Mouse (Mus musculus) left cerebral cortex, postnatal 10 days (tissue): ENCODE measurements at regions not wholly inside any gene's neighbourhood (a gene's known extent, or its start where the extent isn't known, plus 50 kb on each side); places are given as distances from the start of the nearest gene placed in this dataset.

Source experiments
- DNase-seq, 2 experiments: peaks; one replicate each; pipeline ENCODE4 v3.0.0; 2021 to 2022; ENCODE audit warnings: low spot score in 2 of 2, mixed read lengths in 1 of 2; ENCODE audit errors: extremely low spot score in 1 of 2
- intact Hi-C: fragments of 180-260 bp; cut with DNase I; formaldehyde crosslinking; loops from one replicate; pipeline ENCODE4 v1.15.1; 2025

DNA sequence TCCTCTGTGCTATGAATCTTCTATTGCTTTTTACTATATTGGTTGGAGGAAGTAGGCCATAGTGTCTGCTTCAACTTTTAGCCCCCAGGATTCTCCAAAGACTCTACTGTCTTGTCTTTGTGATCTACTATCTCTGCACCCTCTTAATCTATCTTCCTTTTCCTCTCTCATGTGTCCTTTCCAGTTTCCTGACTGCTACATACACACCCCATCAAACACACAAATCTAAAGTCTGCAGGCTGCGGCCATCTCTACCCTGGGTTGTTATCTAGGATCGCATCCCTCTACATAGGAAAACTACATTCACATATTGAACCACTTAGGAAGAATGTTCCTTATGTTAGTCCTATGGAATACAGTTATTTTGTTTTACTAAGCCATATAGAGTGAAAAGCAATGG is 211.4 kb upstream of the Klf3 start:
- no peak for DNase-seq
- intact Hi-C loops, result no loop called here

DNA sequence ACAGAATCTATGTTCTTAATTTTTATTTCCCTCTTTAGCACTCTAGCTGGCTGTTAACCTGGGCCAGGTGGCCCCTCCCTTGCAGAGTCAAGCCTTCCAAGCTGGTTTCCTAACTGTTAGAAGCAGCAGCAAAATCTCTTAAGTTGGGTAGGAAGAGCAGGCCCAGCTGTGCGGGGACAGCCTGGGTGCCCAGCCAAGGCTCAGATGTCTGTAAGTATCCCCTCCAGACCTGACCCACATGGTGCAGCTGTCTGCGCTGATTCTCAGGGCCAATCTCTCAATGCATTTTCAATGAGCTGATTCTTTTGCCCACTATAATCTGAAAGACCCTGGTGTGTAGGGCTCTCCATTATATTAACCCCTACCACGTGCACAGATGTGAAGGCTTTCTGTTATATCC is 208.0 kb upstream of the Klf3 start:
- DNase-seq, result no peak
- intact Hi-C loops, result no loop called here

DNA sequence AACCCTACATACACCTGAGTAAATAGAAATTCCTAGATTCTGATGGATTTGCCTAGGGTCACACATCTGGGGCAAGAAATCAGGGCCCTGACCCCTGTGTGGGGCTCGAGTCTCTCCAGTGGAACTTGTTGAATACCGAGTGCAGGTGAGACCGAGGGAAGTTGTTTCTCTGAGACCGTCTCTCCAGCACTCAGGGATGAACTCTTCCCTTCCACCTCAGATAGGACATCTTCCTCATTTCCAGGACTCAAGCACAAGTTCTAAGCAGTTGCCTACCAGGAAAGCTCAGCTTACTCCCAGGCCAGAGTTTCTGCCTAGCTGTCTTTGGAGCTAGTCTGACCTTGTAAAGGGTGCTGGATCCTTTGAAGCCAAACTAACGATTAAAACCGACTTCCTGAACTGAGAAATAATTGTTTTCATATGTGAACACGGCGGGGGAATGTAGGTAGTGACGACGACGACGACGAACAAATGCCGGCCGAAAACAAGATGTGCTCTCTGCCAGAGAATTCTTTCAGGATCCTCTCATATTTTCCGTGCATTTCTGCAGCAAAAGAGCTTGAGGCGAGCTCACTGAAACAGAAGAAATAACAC is 207.3 kb upstream of the Klf3 start:
- intact Hi-C loops, result no loop called here

DNA sequence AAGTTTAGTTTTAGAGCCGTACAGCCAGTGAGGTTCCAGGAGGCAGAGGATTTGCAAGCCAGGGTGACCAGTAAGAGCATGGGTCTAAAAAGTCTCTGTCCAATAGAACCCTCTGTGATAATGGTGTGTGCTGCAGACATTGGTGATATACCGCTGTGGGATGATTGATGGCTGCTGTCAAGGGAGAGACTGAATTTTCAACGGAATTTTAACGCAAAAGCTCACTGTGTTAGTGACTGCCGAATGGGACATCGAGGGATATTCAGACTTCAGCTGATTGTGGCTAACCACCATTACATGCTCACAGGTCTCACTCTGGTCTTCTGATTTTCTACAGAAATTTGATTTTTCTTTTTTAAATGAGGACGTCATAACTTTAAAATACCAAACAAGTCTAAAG is 206.2 kb upstream of the Klf3 start:
- DNase-seq, result no peak
- intact Hi-C loops, result no loop called here

More for the DNA sequence above, 207.3 kb upstream of the Klf3 start:
- DNase-seq, result no peak

DNA sequence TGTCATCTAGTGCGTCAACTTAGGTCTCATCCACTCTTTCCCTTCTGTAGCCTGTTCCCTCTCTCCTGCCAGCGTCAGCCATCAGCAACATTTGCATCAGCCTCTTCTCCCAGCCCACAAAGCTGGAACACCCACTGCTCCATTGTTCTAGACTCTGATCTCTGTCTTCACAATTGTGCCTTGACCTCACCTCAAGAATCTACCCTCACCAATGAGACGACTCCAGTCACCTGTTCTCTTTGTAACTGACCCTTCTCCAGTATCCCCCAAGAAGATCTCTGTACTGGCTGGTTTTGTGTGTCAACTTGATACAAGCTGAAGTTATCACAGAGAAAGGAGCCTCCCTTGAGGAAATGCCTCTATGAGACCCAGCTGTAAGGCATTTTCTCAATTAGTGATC is 205.7 kb upstream of the Klf3 start:
- no peak for DNase-seq
- intact Hi-C loops, result no loop called here

DNA sequence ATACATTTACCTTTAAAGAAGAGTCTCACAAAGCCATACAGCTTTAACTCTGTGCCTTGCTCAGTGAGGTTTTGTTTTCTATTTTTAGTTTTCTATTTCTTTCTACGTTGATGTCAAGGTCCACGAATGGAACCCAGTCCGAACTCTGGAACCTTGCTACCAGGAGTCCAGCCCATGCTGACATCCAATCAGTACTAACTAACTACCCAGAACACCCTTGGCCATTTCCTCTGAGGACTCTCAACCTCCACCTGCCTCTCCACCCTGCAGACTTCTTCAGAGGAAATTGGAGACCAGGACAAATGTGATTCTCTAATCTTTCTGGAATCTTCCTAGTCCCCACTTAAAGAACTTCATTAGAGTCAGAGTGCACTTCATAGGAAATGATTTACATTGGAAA is 204.6 kb upstream of the Klf3 start:
- DNase-seq, result no peak
- intact Hi-C loops, result no loop called here

DNA sequence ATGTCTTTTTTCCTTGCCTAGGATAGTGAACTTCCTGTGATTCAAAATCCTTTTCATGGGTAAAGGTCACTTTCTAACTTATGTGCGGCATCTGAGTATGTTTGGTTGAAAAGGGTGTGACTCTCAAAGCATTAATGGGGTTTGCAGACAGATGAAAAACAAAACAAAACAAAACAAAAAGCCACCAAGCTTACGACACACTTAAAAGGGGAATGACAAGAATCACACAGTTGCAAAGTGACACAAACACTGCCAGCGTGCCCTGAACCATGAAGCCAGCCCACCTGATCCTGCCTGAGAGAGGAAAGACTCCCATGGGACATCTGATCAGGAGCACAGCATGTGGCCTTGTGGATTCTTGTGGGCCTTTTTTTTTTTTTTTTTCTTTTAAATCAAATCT is 204.2 kb upstream of the Klf3 start:
- no peak for DNase-seq
- intact Hi-C loops, result no loop called here

DNA sequence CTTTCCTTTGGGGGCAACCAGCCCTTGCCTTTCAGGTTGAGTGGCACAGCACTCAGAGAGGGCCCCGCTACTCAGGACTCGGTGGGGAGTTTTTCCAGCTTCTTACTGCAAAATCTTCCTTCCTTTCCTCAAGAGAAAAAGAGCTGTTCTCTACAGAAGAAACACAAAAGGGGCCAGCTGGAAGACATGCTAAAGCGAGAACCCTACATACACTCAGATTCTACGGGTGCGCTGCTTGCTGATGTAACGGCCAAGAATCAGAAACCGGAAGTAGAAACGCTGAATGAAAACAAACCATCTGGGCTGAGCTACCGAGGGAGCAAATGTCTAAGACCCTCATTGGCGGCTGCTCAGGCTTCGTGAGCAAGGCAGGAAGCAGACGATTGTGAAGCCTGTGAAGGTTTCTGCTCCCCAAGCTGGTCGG is 203.3 kb upstream of the Klf3 start:
- peak in 1 of 2 experiments; percentile 46 for DNase-seq

DNA sequence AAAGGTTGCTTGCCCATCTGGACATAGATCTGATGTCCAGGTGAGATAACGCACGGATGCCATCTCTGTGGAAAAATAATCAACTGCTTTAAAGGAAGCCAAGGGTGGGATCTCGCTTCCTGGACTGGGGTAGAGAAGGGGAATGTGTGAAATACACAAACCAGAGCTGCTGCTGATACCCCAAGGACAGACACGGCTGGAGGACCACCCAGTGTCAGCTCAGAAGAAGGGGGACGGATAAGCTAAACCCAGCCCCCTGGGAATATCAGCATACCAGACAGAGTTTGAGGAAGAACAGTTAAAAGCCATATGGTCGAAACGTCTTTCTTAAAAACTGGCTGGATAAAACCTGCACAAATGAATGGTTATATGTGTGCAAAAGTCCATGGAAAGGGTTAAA is 202.8 kb upstream of the Klf3 start:
- DNase-seq, result no peak
- intact Hi-C loops, result no loop called here

More for the DNA sequence above, 203.3 kb upstream of the Klf3 start:
- intact Hi-C loops, result no loop called here

DNA sequence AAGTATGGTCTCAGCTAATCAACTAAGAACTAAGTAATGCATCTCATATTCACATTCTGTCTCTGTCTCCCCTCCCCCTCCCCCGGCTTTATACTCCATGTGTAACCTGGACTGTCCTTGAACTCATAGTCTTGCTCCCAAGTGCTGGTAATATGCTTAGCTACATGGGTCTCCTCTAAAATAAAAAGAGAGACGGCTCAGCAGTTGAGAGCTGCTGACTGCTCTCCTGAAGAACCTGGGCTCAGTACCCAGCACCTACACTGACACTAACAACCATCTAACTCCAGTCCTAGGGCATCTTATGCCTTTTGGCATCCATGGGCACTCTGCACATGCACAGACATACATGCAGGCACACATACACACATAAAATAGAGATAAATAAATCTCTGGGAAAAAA is 202.4 kb upstream of the Klf3 start:
- intact Hi-C loops, result no loop called here
- DNase-seq, result no peak

DNA sequence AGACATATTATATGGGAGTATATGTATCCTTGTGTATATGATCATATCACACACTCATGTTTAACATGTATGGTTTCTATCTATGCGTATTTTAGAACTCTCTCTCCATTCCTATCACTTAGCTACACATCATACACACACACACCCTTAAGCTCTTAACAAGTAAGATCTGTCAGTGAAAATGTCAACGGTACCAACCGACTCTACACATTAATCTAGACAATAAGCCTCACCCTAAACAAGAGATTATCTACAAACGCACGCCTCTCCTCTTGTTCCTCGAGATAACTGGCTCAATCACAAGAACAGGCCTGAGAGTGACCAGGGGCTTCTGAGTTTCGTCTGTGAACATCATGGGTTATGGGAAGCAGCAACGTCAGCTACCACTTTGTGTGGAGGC is 201.9 kb upstream of the Klf3 start:
- intact Hi-C loops, result no loop called here
- DNase-seq, result no peak

DNA sequence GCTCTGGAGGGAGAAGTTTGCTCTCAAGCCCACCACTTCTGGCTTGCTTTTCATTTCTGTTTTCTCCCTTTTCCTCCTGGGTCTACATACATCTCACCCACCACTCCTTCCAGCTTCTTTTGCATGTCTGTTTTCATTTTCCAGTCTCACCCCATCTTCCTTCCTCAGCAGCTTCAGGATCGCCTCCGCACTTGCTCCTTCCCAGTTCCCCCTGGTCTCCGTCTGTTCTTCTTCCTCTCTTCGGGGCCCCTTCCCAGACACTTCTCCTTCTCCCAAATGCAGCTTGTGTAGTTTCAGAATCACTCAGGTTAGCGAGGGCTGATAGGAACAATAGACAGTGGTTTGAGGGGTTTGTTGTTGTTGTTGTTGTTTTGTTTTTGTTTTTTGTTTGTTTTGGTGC is 201.4 kb upstream of the Klf3 start:
- no peak for DNase-seq
- intact Hi-C loops, result no loop called here

DNA sequence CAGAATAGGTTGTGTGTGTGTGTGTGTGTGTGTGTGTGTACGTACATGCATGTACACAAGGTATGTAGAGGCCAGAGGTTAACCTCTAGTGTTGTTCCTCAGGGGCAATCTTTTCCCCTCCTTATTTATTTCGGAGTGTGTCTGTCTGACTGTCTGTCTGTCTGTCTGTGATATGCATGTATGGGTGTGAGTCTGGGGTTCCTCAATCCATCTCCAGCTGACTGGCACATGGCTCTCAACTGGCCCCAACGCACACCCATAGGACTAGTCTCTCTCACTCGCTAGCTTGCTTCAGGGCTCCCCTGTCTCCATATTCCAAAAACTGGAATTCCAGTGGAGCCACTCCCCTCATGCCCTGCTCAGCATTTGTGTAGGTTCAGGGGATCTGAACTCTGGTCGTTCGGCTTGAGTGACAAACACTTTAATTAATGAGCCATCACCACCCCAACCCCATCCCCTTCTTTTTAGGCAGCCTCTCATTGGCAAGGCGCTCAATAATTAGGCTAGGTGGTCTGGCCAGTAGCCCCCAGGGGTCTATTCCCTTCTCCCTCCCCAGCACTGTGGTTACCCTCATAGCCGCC is 200.7 kb upstream of the Klf3 start:
- no peak for DNase-seq
- intact Hi-C loops, result no loop called here

DNA sequence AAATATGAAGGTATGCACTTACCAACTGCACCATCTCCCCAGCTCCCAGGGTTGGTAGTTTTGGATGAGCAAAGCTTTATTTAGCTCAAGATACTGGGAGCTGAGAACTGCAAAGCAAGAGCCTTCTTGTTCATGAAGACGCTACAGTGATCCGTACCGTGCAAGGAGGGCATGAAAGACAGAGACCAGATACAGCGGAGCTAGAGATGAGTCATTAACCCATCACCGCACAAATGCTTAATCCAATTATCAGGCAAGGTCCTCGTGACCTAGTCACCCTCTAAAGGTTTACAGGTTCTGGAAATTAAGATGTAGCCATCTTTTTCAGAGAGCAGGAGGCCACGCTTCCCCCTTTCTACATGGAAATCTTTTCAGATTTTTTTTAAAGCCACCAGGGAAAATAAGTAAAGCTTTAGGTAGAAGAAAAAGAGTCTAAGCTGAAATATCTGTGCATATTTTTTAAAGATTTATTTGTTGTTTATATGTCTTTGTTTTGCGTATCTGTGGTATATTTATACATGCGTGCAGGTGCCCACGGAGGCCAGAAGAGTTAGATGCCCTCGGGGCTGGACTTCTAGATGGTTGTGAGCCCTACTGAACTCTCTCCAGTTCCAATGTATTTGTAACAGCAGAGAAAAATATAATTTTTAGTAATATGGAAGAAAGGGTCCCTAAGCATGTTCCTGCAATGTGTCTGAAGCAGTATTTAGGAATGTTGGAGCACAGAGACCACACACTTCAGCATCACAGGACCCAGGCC is 200.0 kb upstream of the Klf3 start:
- no peak for DNase-seq
- intact Hi-C loops, result no loop called here

DNA sequence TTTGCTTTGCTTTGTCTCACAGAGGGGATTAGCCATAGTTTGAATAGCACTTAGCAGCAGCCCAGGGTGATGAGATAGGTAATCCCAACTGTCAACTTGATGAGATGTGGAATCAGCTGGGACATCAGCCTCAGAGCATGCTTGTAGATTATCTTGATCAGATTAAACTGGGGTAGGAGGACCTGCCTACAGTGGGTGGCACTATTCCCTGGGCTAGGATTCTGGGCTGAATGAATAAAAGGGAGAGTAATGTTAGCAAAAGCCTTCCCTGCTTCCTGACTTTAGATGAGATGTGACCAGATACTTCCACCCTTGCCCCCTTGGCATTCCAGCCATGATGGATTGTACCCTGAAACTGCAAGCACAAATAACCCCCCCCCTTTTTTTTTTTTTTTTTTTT is 198.0 kb upstream of the Klf3 start:
- DNase-seq, result no peak
- intact Hi-C loops, result no loop called here

DNA sequence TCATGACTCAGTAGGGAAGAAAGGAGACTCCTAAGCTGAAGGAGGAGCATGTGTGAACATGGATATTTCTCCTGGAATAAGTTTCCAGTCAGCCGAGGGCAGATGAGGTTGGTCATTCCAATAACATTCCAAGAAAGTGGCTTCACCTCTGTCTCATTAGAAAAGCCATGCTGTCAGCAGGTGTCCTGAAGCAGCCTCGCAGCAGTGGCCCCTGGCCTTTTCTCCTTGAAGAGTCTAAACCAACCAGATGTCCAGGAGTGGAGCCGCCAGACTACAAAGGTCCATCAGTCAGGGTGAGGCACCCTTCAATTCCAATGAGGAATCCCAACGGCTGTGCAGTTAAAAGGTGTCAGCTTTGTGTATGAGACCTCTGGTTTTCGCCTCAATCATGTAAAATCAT is 197.2 kb upstream of the Klf3 start:
- DNase-seq, result no peak
- intact Hi-C loops, result no loop called here

DNA sequence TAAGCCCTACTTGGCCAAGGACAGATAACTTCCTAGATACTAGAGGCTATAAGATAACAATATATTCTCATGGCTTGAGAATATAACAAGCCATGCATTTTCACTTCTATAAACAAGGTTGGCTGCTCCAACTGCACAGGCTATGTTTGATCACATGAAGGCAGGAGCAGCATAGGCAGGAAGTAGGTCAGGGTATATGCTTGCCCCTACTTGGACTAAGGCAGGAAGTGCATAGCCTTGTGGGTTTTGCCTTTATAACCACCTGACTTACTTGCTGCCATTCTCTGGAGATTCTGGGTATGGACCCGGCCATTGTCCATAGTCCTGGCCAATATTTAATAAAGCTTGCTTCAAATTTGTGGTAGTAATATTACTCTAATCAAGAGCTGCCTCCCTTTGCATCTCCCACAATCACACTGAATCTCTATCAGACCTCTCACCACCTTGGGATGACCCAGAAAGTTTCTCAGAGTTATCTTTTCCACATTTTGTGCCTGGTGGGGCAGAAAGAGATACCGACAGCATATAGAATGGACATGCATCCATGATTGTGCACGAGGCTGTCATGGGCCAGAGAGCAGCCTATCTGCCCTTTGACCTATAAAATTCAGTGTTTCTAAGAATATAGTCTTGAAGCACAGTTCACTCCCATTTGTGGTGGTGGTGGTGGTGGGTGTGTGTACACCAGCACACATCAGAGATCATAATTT is 193.7 kb upstream of the Klf3 start:
- DNase-seq, result no peak
- intact Hi-C loops, result no loop called here

DNA sequence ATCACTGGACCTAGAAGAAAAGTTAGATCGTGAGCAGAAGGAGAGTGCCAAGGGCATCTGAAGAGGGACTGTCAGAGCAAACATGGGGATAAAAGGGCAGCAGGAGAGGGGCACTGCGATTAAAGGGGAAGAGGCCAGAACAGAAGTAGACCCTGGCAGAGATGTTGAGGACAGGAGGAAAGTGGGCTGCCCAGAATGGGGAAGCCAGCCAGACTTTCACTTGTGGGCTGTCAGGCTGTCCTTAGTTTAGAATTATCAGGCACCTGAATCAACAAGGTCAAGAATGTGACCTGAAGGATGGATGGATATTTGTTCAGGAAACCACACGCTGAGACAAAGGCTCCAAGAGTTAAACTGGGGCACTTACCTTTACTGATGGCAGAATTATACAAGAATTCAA is 193.0 kb upstream of the Klf3 start:
- intact Hi-C loops, result no loop called here
- no peak for DNase-seq

DNA sequence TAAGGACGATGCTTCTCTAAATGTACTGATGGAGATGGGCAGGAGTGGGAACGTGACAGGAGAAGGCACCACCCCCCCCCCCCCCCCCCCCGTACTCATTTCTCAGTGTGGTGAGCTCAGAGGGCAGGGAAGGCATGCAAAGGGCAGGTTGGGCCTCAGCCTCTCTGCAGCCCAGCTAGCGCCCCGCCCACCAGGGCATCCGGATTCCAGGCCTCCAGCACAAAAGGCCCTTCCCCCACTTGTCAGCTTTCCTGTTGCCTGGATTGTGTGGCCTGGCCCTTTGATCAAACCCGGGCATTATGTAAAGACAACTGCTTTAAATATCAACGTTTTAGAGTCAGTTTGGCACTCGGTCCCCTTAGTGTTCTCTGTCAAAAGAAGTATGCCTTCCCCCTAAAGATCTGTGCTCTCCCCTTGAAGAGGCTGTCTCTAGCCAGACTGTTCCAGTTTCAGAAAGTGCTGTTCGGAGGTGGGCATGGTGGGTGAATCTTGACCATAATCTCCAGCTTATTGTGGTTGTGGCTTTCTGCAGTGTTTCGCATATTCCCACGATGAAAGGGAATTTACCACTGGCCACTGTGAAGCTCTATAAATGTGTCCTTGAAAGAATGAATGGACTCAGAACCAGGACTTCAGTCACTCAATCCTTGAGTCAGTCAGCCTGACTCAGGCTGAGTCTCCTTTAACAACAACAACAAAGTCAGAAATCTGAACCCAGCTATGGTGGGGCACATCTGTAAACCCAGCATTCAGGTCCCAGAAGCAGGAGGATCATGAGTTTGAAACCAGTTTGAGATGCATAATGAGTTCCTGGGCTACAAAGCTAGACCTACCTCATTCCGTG is 192.4 kb upstream of the Klf3 start:
- intact Hi-C loops, result no loop called here
- peak in 1 of 2 experiments; percentile 92 for DNase-seq
